9 mouse cellular contexts compared by ENCODE assay signal in the genomic region with DNA sequence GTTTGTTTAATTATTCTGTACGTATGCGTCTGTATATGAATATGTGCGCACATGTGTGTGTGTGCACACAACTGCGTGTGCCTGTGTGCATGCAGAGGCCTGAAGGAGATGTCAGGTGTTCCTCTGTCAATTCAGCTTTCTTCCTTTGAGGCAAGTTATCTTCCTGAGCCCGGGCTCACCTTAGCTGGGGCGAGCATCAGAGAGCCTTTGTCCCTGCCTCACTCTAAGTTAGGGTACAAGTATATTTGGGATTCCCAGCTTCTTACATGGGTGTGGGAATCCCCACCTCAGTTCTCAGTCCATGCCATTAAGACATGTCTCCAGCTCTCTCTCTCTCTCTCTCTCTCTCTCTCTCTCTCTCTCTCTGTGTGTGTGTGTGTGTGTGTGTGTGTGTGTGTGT. TPM values are rescaled to one million over a fixed set of nuclear protein-coding genes. Genes with fewer than 3 reads are reported as not detected.
DNase-seq lines count a peak whose midpoint lies in the region; ATAC-seq and TF ChIP-seq lines count a peak whose summit lies in the region.
"Had no signal": no experiment of that assay in that cellular context is flagged by ENCODE, and none has a peak within 500 bp of the region (broad histone marks: within the 10 kb centered on the region; RNA-seq: fewer than 3 reads in every experiment).

No protein-coding gene starts in this region.

- ATAC-seq in limb, embryonic 13.5 days (ENCODE audit: low FRiP score, low read depth), result no peak
- ATAC-seq in neural tube, embryonic 14.5 days (ENCODE audit: low read depth), result no peak

- H3K4me2 ChIP-seq in limb, embryonic 13.5 days (replicated peaks), result peak overlapping the region; percentile 62
- peak overlapping the region; percentile 48 for H3K4me2 ChIP-seq in neural tube, embryonic 14.5 days (ENCODE audit: low read depth, low read length)

- peak overlapping the region; percentile 84 for H3K27ac ChIP-seq in left cerebral cortex, adult 2 months
- peak overlapping the region; percentile 88 for H3K27ac ChIP-seq in forebrain, embryonic 10.5 days
- H3K27ac ChIP-seq in limb, embryonic 13.5 days, result peak overlapping the region; percentile 84
- H3K27ac ChIP-seq in neural tube, embryonic 14.5 days (ENCODE audit: low read depth, low read length), result peak overlapping the region; percentile 67

- no peaks in the 10 kb centered on the region for H3K9me3 ChIP-seq in forebrain, embryonic 10.5 days
- H3K9me3 ChIP-seq in limb, embryonic 13.5 days, result no peaks in the 10 kb centered on the region
- no peaks in the 10 kb centered on the region for H3K9me3 ChIP-seq in neural tube, embryonic 14.5 days (ENCODE audit: control insufficient read depth, low read length)

- no peak for TF ChIP-seq CTCF in left cerebral cortex, adult 2 months (IDR thresholded peaks at IDR 0.05)

- no peaks in the 10 kb centered on the region for H3K36me3 ChIP-seq in forebrain, embryonic 10.5 days (replicated peaks)
- H3K36me3 ChIP-seq in limb, embryonic 13.5 days, result no peaks in the 10 kb centered on the region
- no peaks in the 10 kb centered on the region for H3K36me3 ChIP-seq in neural tube, embryonic 14.5 days (ENCODE audit: control insufficient read depth, insufficient read depth, low read length)

- 5% methylated on average over 6 of the region's 6 CpGs for WGBS in forebrain, embryonic 10.5 days
- 10% methylated on average over 6 of the region's 6 CpGs for WGBS in limb, embryonic 13.5 days
- 12% methylated on average over 6 of the region's 6 CpGs for WGBS in neural tube, embryonic 14.5 days

- no peak for DNase-seq in left cerebral cortex, adult 2 months (ENCODE audit: extremely low spot score in 1 of 2, low spot score in 2 of 2)
- DNase-seq in left cerebral cortex, postnatal 4 days, result no peak
- DNase-seq in forebrain, embryonic 10.5 days (ENCODE audit: extremely low spot score, low spot score), result peak; percentile 25
- DNase-seq in right cerebral cortex, adult 18-20 months, result no peak
- no peak for DNase-seq in ovary, postnatal 36 days (ENCODE audit: low spot score)
- no peak for DNase-seq in spleen, postnatal 14 days (ENCODE audit: low spot score in 2 of 2)

- no peaks in the 10 kb centered on the region; the same call in 1 of the 2 replicates for H3K27me3 ChIP-seq in forebrain, embryonic 10.5 days (ENCODE audit: poor library complexity, severe bottlenecking)
- H3K27me3 ChIP-seq in limb, embryonic 13.5 days, result no peaks in the 10 kb centered on the region
- H3K27me3 ChIP-seq in neural tube, embryonic 14.5 days (ENCODE audit: control insufficient read depth, insufficient read depth, low read length), result no peaks in the 10 kb centered on the region

- H3K9ac ChIP-seq in limb, embryonic 13.5 days, result peak overlapping the region; percentile 53
- H3K9ac ChIP-seq in neural tube, embryonic 14.5 days (replicated peaks; ENCODE audit: low read depth, low read length), result no peak overlapping the region

- peaks cover 36% of the 10 kb centered on the region for H3K4me1 ChIP-seq in forebrain, embryonic 10.5 days
- H3K4me1 ChIP-seq in limb, embryonic 13.5 days, result peaks cover 37% of the 10 kb centered on the region
- peaks cover 10% of the 10 kb centered on the region; the same call in 1 of the 2 replicates for H3K4me1 ChIP-seq in neural tube, embryonic 14.5 days (ENCODE audit: control insufficient read depth, insufficient read depth, low read length)

- intact Hi-C loops in left cerebral cortex, adult 2 months (cut with DNase I), result loop anchor here (2.0 kb wide), 2 partner anchors 32 to 34 kb away; no protein-coding TSS in a partner anchor
- intact Hi-C loops in left cerebral cortex, postnatal 4 days (cut with DNase I), result no loop called here

- peak overlapping the region; percentile 37 for H3K4me3 ChIP-seq in left cerebral cortex, adult 2 months
- H3K4me3 ChIP-seq in forebrain, embryonic 10.5 days, result peak overlapping the region; percentile 47
- peak overlapping the region; percentile 35 for H3K4me3 ChIP-seq in limb, embryonic 13.5 days
- H3K4me3 ChIP-seq in neural tube, embryonic 14.5 days (ENCODE audit: low read depth, low read length), result no peak overlapping the region

RNA-seq across cellular contexts. Expression of a gene that starts 56.2 kb away (rescaled TPM):
- total RNA-seq in left cerebral cortex, adult 2 months (2021), result under 1 TPM; 0.28 to 0.29 TPM
- total RNA-seq in left cerebral cortex, postnatal 4 days (2021), result under 1 TPM; 0.10 to 0.56 TPM
- polyA plus RNA-seq in forebrain, embryonic 10.5 days (2016; fragmentation: Nextera tagmentation; extraction: Ambion mirVana), result 0.05 TPM in 1 of 2 replicates, not detected in the other
- polyA plus RNA-seq in limb, embryonic 13.5 days (2015; fragmentation: Nextera tagmentation; extraction: Ambion mirVana), result 0.06 TPM in 1 of 2 replicates, not detected in the other
- polyA plus RNA-seq in neural tube, embryonic 14.5 days (2014; fragmentation: Nextera tagmentation; extraction: Ambion mirVana), result 22.7 and 23.2 TPM in 2 replicates
- total RNA-seq: common myeloid progenitor, adult 5-6 weeks had no signal

Comparison
In these comparisons a context has a peak if more than half of its experiments do, and no peak if none do; other contexts are left out.
1. RNA of a gene that starts 56.2 kb away (polyA plus RNA-seq): 22.7 to 23.2 TPM in neural tube, embryonic 14.5 days; 0.06 TPM in limb, embryonic 13.5 days and 0.05 TPM in forebrain, embryonic 10.5 days; every median in the first group is over 10 times any median in the second.
2. Peak in every context shown above with its lines, with median percentiles within 50 percentile points of each other: H3K27ac ChIP-seq.